Mouse (Mus musculus) stomach, embryonic 15.5 days (tissue): ENCODE data around the gene Bach2. TPM values are rescaled to one million over a fixed set of nuclear protein-coding genes. Genes with fewer than 3 reads are reported as not detected.

Source experiments
- ATAC-seq: fragments of 200-750 bp; cut with Nextera tagmentation; 2 replicates; pipeline ENCODE4 v1.8.0; 2017; ENCODE audit warnings: low read depth, moderate number of reproducible peaks, moderate TSS enrichment; ENCODE audit not compliant: insufficient read depth, low FRiP score
- H3K27ac ChIP-seq: fragments of 300-500 bp; sonication (generic); 2 replicates; pipeline ENCODE4 v1.5.1; 2015; ENCODE audit warnings: mild to moderate bottlenecking, inconsistent platforms
- H3K27me3 ChIP-seq: fragments of 300-500 bp; sonication (generic); replicated peaks from 2 replicates; pipeline ENCODE4 v1.6.1; 2015; ENCODE audit warnings: inconsistent platforms
- H3K36me3 ChIP-seq: fragments of 300-500 bp; sonication (generic); 2 replicates; pipeline ENCODE4 v1.6.1; 2015; ENCODE audit warnings: inconsistent platforms
- H3K4me1 ChIP-seq: fragments of 300-500 bp; sonication (generic); 2 replicates; pipeline ENCODE4 v1.6.1; 2015; ENCODE audit warnings: inconsistent platforms
- H3K4me2 ChIP-seq: fragments of 300-500 bp; sonication (generic); 2 replicates; pipeline ENCODE4 v1.6.1; 2015; ENCODE audit warnings: mild to moderate bottlenecking, inconsistent platforms
- H3K4me3 ChIP-seq: fragments of 300-500 bp; sonication (generic); replicated peaks from 2 replicates; pipeline ENCODE4 v1.5.1; 2015; ENCODE audit warnings: inconsistent platforms
- H3K9ac ChIP-seq: fragments of 300-500 bp; sonication (generic); 2 replicates; pipeline ENCODE4 v1.6.1; 2015; ENCODE audit warnings: inconsistent platforms
- H3K9me3 ChIP-seq: fragments of 300-500 bp; sonication (generic); 2 replicates; pipeline ENCODE4 v1.6.1; 2016; ENCODE audit warnings: inconsistent platforms
- WGBS: fragments of 180-500 bp; shearing (Covaris S2); methylation state at CpG from one replicate; pipeline ENCODE4 v1.1.7; 2015; 5-methylcytosine and 5-hydroxymethylcytosine counted together
- polyA plus RNA-seq: library from polyadenylated mRNA; unstranded; fragments of >200 nt; fragmentation: Nextera tagmentation; extraction: Ambion mirVana; gene quantifications from 2 replicates; pipeline ENCODE4 v1.2.1, GENCODE M21; 2015

Bach2 gene
- polyA plus RNA-seq, 1 experiment from 2014 or later: 5.2 TPM

GRCm38 (mm10) chr4:32286405-32286804 lies 47.8 kb downstream of the Bach2 start:
- H3K27me3 ChIP-seq: no peaks in the 10 kb centered on the region
- no peak overlapping the region for H3K4me3 ChIP-seq
- H3K4me1 ChIP-seq: peaks cover 14% of the 10 kb centered on the region; the same call in 1 of the 2 replicates
- ATAC-seq: no peak
- WGBS: 77% methylated on average over 8 of the region's 8 CpGs
- H3K36me3 ChIP-seq: no peaks in the 10 kb centered on the region
- no peak overlapping the region for H3K4me2 ChIP-seq
- no peaks in the 10 kb centered on the region for H3K9me3 ChIP-seq
- no peak overlapping the region for H3K27ac ChIP-seq
- no peak overlapping the region for H3K9ac ChIP-seq

DNA sequence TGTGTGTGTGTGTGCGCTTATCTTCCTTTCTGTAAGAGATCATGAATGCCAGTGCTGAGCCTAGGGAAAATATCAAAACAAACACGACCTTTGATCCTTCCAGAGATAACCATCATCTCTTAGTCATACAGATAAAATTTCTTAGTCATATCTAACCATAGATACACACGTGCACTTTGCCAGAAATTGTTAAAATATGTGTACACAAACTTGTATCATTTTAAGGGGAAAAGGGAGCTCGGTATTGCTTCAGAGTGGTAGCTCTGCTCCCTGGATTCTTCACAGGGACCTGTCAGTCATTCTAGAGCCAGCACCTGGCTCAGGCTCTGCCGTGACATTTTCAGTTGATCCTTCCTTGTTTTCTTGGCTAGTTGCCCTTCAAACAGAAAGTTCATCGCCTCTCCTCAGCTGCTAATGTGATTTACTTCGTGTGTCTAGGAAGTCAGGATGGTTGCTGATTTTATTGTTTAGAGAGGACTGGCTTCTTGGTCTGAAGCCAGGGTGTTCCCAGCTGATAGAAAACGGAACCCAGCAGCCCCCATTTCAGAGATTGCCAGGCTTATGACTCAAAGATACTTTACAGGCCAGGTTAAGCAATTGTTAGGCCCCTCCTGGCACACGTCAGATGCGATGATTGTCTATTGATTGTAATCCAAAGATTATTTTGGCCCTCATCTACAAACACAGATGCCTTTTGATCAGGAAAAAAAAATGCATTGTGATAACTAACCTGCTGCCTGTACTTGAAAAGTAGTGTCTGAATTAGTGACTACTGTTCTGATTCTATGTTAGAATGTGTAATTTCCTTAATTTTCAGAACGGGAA lies 49.6 kb downstream of the Bach2 start:
- Histone ChIP-seq H3K9ac (no peak overlapping the region), H3K4me3 (no peak overlapping the region), H3K27me3 (no peaks in the 10 kb centered on the region), H3K4me1 (peaks cover 15% of the 10 kb centered on the region; the same call in 1 of the 2 replicates), H3K4me2 (no peak overlapping the region), H3K9me3 (no peaks in the 10 kb centered on the region), H3K27ac (no peak overlapping the region; the same call in 1 of the 2 replicates), H3K36me3 (no peaks in the 10 kb centered on the region)
- ATAC-seq: no peak
- 26% methylated on average over 11 of the region's 11 CpGs for WGBS

DNA sequence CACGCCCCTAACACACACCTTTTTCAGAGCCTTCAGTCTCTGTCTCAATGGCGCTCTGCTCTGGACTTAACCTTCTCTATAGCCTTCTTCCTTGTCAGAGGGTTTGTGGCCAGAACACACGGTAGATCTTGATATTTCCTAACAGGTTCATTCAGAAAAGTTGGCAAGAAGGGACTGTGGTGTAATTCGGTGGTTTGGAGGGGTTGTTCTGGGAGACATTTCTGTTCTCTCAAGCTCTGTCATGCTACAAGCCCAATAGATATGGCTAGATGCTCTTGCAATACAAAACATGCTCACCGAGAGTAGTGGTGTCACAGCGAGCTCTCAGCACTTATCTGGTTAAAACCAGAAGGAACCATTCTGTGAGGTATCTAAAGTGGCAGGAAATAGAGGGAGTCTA lies 51.2 kb downstream of the Bach2 start:
- Histone ChIP-seq H3K9ac (no peak overlapping the region), H3K36me3 (no peaks in the 10 kb centered on the region), H3K4me1 (peaks cover 19% of the 10 kb centered on the region; the same call in 1 of the 2 replicates), H3K4me3 (no peak overlapping the region), H3K4me2 (no peak overlapping the region), H3K9me3 (no peaks in the 10 kb centered on the region), H3K27me3 (no peaks in the 10 kb centered on the region), H3K27ac (peak overlapping the region; percentile 21; the same call in 1 of the 2 replicates)
- WGBS: 61% methylated on average over 6 of the region's 6 CpGs
- no peak for ATAC-seq

DNA sequence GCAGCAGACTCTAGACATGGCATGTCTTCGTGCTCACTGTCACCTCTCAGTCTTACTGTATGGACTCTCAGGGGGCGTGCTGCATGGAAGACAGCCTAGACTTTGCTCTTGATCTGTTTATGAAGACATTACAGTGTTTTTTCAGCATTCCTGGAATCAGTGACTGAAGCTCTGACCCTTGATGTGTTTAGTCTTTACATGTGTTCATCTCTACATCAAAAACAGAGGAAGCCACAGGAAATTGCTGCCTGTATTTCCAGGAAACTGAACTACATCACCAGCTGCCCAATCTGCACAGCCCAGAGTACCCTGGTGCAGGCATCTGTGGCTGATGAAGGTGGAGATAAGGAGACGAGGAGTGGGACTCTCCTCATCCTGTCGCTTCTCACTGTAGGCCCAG lies 52.8 kb downstream of the Bach2 start:
- Histone ChIP-seq H3K9ac (no peak overlapping the region), H3K4me2 (no peak overlapping the region), H3K4me1 (peaks cover 19% of the 10 kb centered on the region; the same call in 1 of the 2 replicates), H3K4me3 (no peak overlapping the region), H3K27me3 (no peaks in the 10 kb centered on the region), H3K36me3 (no peaks in the 10 kb centered on the region), H3K27ac (no peak overlapping the region), H3K9me3 (no peaks in the 10 kb centered on the region)
- ATAC-seq: no peak
- 73% methylated on average over 4 of the region's 4 CpGs for WGBS

- no peak for ATAC-seq
- 60% methylated on average over 7 of the region's 7 CpGs for WGBS
These were observed 55.2 kb downstream of the Bach2 start for GRCm38 (mm10) chr4:32293686-32294265.

GRCm38 (mm10) chr4:32297071-32297671 lies 58.6 kb downstream of the Bach2 start:
- no peak overlapping the region for H3K4me3 ChIP-seq
- H3K9ac ChIP-seq: no peak overlapping the region
- H3K4me2 ChIP-seq: no peak overlapping the region
- H3K27ac ChIP-seq: no peak overlapping the region
- no peaks in the 10 kb centered on the region for H3K9me3 ChIP-seq
- no peak for ATAC-seq
- H3K36me3 ChIP-seq: no peaks in the 10 kb centered on the region
- H3K4me1 ChIP-seq: peaks cover 11% of the 10 kb centered on the region
- no peaks in the 10 kb centered on the region for H3K27me3 ChIP-seq
- WGBS: 43% methylated on average over 6 of the region's 6 CpGs

More at GRCm38 (mm10) chr4:32293686-32294265, 55.2 kb downstream of the Bach2 start:
- Histone ChIP-seq H3K4me1 (peaks cover 13% of the 10 kb centered on the region; the same call in 1 of the 2 replicates), H3K9ac (no peak overlapping the region), H3K4me2 (no peak overlapping the region), H3K9me3 (no peaks in the 10 kb centered on the region), H3K27ac (no peak overlapping the region), H3K27me3 (no peaks in the 10 kb centered on the region), H3K36me3 (no peaks in the 10 kb centered on the region), H3K4me3 (no peak overlapping the region)

DNA sequence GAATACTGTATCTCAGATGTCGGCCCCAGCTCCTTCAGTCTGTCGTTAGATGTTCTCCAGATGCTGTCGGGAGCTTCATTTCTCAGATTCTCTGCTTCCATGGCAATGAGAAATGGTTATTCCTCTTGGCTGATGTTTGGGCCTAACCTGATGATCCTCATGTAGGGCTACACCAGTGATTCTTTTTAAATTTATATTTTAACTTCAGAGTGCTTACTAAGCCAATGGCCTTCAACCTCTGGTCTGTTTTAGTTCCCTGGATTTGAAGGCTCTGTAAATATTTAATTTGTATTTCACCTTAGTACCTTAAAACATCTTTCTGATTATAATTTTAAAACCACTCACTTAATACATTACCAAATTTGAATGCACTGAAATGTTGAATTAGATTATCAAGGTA lies 60.6 kb downstream of the Bach2 start:
- no peaks in the 10 kb centered on the region for H3K9me3 ChIP-seq
- H3K9ac ChIP-seq: no peak overlapping the region
- no peaks in the 10 kb centered on the region for H3K27me3 ChIP-seq
- no peak overlapping the region for H3K4me2 ChIP-seq
- H3K36me3 ChIP-seq: no peaks in the 10 kb centered on the region
- H3K4me3 ChIP-seq: no peak overlapping the region
- no peak overlapping the region for H3K27ac ChIP-seq
- no peak for ATAC-seq
- H3K4me1 ChIP-seq: peaks cover 16% of the 10 kb centered on the region
- WGBS: 42% methylated on average over 3 of the region's 3 CpGs

DNA sequence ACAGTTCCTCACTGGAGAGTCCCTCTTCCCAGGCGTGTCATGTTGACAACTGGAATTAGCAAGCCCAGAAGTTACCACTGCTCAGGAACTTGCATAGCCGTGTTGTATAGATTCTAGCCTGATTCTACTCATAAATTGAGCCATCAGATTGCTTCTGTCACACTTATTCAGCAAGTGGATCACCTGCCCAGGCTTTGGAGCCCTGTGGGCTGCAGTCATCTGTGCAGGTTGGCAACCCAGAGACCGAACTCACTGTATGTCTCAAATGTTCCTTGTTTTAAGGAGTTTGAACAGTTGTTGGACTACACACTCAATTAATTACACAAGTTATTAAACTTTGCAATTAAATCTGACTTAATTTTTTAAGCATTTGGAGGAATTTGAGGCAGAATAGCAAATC lies 61.4 kb downstream of the Bach2 start:
- ATAC-seq: no peak
- H3K36me3 ChIP-seq: no peaks in the 10 kb centered on the region
- H3K27ac ChIP-seq: no peak overlapping the region
- no peak overlapping the region for H3K4me2 ChIP-seq
- WGBS: 83% methylated on average over 3 of the region's 3 CpGs
- H3K4me3 ChIP-seq: no peak overlapping the region
- no peak overlapping the region for H3K9ac ChIP-seq
- no peaks in the 10 kb centered on the region for H3K9me3 ChIP-seq
- H3K27me3 ChIP-seq: no peaks in the 10 kb centered on the region
- peaks cover 24% of the 10 kb centered on the region for H3K4me1 ChIP-seq

- ATAC-seq: peak; percentile 9; the same call in 1 of the 2 replicates
These were observed 64.1 kb downstream of the Bach2 start for GRCm38 (mm10) chr4:32302668-32303067.

DNA sequence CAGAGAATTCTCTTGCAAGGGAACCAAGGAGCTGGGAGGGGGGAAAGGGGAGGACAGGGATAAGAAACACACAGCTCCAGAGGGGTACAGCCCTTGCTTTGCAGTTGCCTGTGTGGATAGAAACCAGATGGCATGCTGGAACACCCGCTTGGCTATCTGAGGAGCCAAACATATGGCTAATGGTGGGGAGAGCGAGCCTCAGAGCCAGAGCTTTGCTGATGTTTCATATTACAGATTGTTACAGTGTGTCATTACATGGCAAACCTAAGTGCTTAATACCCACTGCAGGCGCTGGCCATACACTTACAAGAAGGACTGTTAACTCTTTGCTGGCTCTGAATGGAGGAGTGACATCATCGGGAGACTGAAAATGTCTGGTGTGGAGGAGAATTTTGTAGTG lies 64.5 kb downstream of the Bach2 start:
- ATAC-seq: peak; percentile 74
- Histone ChIP-seq H3K27me3 (no peaks in the 10 kb centered on the region), H3K36me3 (no peaks in the 10 kb centered on the region), H3K27ac (peak overlapping the region; percentile 94), H3K4me3 (no peak overlapping the region), H3K4me2 (peak overlapping the region; percentile 40), H3K9ac (no peak overlapping the region), H3K4me1 (peaks cover 46% of the 10 kb centered on the region), H3K9me3 (no peaks in the 10 kb centered on the region)
- 13% methylated on average over 4 of the region's 4 CpGs for WGBS

More at GRCm38 (mm10) chr4:32302668-32303067, 64.1 kb downstream of the Bach2 start:
- H3K4me3 ChIP-seq: no peak overlapping the region
- H3K4me1 ChIP-seq: peaks cover 46% of the 10 kb centered on the region
- no peaks in the 10 kb centered on the region for H3K27me3 ChIP-seq
- H3K36me3 ChIP-seq: no peaks in the 10 kb centered on the region
- WGBS: 41% methylated on average over 5 of the region's 5 CpGs
- no peaks in the 10 kb centered on the region for H3K9me3 ChIP-seq
- peak overlapping the region; percentile 94 for H3K27ac ChIP-seq
- H3K9ac ChIP-seq: no peak overlapping the region
- peak overlapping the region; percentile 26; the same call in 1 of the 2 replicates for H3K4me2 ChIP-seq

- peaks cover 46% of the 10 kb centered on the region for H3K4me1 ChIP-seq
- H3K9ac ChIP-seq: no peak overlapping the region
- peak overlapping the region; percentile 40 for H3K4me2 ChIP-seq
- H3K9me3 ChIP-seq: no peaks in the 10 kb centered on the region
- peak overlapping the region; percentile 94 for H3K27ac ChIP-seq
- 1% methylated on average over 8 of the region's 8 CpGs for WGBS
- H3K27me3 ChIP-seq: no peaks in the 10 kb centered on the region
- peak overlapping the region; percentile 18 for H3K4me3 ChIP-seq
- peak; percentile 75 for ATAC-seq
- no peaks in the 10 kb centered on the region for H3K36me3 ChIP-seq
These were observed 65.1 kb downstream of the Bach2 start for GRCm38 (mm10) chr4:32303674-32304073.

- Histone ChIP-seq H3K27me3 (no peaks in the 10 kb centered on the region), H3K4me3 (no peak overlapping the region), H3K36me3 (no peaks in the 10 kb centered on the region), H3K27ac (peak overlapping the region; percentile 94), H3K9ac (no peak overlapping the region), H3K4me2 (peak overlapping the region; percentile 27), H3K4me1 (peaks cover 46% of the 10 kb centered on the region), H3K9me3 (no peaks in the 10 kb centered on the region)
- 14% methylated on average over 6 of the region's 6 CpGs for WGBS
- no peak for ATAC-seq
These were observed 65.7 kb downstream of the Bach2 start for GRCm38 (mm10) chr4:32304221-32304703.
